Mouse (Mus musculus) lung, adult 2 months (tissue): ENCODE measurements around the gene Lrrc8c. TPM values are rescaled to one million over a fixed set of nuclear protein-coding genes. Genes with fewer than 3 reads are reported as not detected.

ENCODE experiments used
- DNase-seq: peaks from one replicate; pipeline ENCODE4 v3.0.0; 2022
- H3K4me1 ChIP-seq: fragments of 200-500 bp; 2 replicates; pipeline ENCODE4 v1.6.1; 2011; ENCODE audit warnings: low read length; ENCODE audit not compliant: control insufficient read depth, insufficient read depth
- H3K4me3 ChIP-seq: fragments of 200-500 bp; replicated peaks from 2 replicates; pipeline ENCODE3; 2011; ENCODE audit warnings: low read depth, mild to moderate bottlenecking, control low read depth, low read length; ENCODE audit errors: extremely low read depth
- CTCF ChIP-seq: fragments of 200-500 bp; IDR thresholded peaks from 2 replicates; pipeline ENCODE4 v1.5.1; 2011; ENCODE audit warnings: mild to moderate bottlenecking, low read length, control low read depth; ENCODE audit not compliant: insufficient read depth
- POLR2A ChIP-seq: fragments of 200-500 bp; IDR thresholded peaks from 2 replicates; pipeline ENCODE4 v1.6.1; 2011; ENCODE audit warnings: low read depth, mild to moderate bottlenecking, control low read depth, low read length, borderline replicate concordance; ENCODE audit errors: extremely low read depth
- WGBS: fragments of 180-500 bp; shearing (Covaris S2); methylation state at CpG from one replicate; pipeline ENCODE4 v1.1.7; 2018; 5-methylcytosine and 5-hydroxymethylcytosine counted together
- polyA plus RNA-seq: library from polyadenylated mRNA; depleted of rRNA; stranded (reverse); fragments of >200 nt; gene quantifications from 2 replicates; pipeline ENCODE4 v1.2.3, GENCODE M21; 2012

Gene Lrrc8c
- polyA plus RNA-seq, 1 experiment = 51.6 TPM

DNA sequence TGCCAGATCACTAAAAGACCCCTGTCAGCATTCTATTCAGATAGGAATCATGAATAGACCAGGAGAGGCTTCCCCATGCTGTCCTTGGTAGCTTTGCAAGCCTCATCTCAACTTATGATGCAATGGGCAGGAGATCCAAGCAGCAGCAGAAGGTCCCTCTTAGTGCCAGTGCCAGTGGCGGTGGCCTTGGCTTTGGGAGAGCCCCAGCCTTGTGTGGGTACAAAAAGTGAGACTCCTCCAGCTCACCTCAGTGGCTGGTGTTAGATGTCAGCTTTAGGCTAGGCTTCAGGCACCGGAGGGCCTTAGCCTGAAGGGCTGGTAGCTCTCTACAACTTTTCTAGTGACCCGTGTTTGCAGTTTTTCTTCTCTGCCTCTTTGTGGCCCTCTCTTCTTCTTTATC is 18.1 kb upstream of the Lrrc8c start:
- WGBS = 87% methylated on average over 3 of the region's 3 CpGs
- DNase-seq = no peak
- TF ChIP-seq CTCF = no peak
- Histone ChIP-seq H3K4me3 (no peak overlapping the region), H3K4me1 (no peaks in the 10 kb centered on the region)

DNA sequence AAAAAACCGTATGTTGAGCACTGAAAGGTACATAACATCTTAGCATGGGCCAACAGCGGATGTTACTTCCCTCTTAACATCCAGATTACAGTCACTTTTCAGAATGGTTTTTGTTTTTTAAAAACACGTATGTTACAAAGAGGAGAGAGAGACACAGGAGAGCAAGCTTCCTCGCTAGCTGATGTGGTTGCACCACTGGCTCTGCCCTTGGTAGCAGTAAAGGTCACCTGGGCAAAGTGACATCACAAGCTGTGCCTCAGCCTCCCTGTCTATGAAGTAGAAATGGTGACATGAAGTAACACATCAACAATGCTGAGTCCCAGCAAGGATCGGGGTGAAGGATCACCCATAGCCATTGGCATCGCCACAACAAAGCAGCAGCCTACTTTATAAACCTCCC is 10.4 kb upstream of the Lrrc8c start:
- Histone ChIP-seq H3K4me3 (no peak overlapping the region), H3K4me1 (no peaks in the 10 kb centered on the region)
- TF ChIP-seq POLR2A (no peak), CTCF (no peak)
- no peak for DNase-seq
- 91% methylated on average over 6 of the region's 6 CpGs for WGBS

GRCm38 (mm10) chr5:105512297-105512696 is 6.9 kb upstream of the Lrrc8c start:
- H3K4me3 ChIP-seq = no peak overlapping the region
- no peaks in the 10 kb centered on the region for H3K4me1 ChIP-seq
- TF ChIP-seq POLR2A = no peak
- 38% methylated on average over 4 of the region's 4 CpGs for WGBS
- DNase-seq = no peak

GRCm38 (mm10) chr5:105515532-105515931 is 3.7 kb upstream of the Lrrc8c start:
- TF ChIP-seq CTCF (no peak), POLR2A (no peak)
- 60% methylated on average over 6 of the region's 6 CpGs for whole genome bisulfite sequencing
- no peaks in the 10 kb centered on the region; the same call in 1 of the 2 replicates for H3K4me1 ChIP-seq
- H3K4me3 ChIP-seq = no peak overlapping the region
- DNase-seq = no peak

- no peak for TF ChIP-seq CTCF
- TF ChIP-seq POLR2A = no peak
- Histone ChIP-seq H3K4me1 (peaks cover 2% of the 10 kb centered on the region; the same call in 1 of the 2 replicates), H3K4me3 (no peak overlapping the region)
- DNase-seq = no peak
- WGBS = 53% methylated on average over 3 of the region's 3 CpGs
These were observed 2.9 kb upstream of the Lrrc8c start for GRCm38 (mm10) chr5:105516290-105516689.

DNA sequence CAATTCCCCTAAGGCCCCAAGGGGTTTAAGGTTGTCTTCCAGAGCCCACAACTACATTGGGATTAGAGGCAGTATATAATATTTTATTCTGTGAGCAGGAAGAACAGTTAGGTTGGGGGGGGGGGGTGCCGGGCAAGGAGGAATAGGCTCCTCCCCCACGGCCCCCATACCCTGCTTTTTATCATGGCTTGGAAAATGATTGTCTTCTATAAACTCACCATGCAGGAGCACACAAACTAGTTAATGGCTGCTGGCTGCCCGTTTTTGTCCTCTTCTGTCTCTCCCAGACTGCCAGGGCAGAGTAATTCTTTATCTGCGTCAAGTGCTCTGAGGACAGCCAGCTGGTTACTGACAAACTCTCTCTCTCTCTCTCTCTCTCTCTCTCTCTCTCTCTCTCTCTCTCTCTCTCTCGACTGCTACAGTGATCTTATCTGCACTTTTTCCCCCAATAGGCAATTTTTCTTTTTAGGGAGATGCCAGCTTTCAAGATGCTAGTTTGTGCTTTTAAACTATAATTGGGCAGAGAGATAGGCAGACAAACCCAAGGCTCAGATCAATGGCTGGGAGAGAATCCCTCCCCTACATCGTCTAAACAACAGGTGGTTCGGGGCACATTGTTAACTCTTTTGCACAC is 1.1 kb upstream of the Lrrc8c start:
- no peak for DNase-seq
- TF ChIP-seq POLR2A (no peak), CTCF (no peak)
- H3K4me1 ChIP-seq = peaks cover 4% of the 10 kb centered on the region
- H3K4me3 ChIP-seq = no peak overlapping the region
- 12% methylated on average over 7 of the region's 7 CpGs for WGBS

DNA sequence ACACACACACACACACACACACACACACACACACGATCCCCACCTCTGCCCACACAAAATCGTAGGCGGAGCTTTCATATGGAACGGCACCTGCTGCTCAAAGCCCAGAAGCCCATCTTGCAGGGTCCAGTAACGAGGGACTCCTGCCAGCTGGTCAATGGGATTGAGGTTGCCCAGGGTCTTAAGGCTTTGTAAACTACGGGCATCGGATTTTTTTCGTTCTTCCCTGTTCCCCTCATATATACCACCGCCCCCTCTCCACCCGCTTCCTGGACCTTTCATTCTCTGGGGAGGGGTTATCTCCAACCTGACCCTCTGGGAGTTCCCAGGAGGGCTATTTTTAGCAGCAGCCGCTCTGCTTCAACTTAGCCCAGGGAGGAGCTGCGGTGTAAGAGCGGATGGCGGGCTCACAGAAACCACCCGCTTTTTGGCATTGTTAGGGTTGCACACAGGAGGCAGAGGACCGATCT is 527 bp upstream of the Lrrc8c start:
- Histone ChIP-seq H3K4me1 (peaks cover 7% of the 10 kb centered on the region), H3K4me3 (peak overlapping the region; percentile 96)
- WGBS = 0% methylated on average over 16 of the region's 16 CpGs
- no peak for DNase-seq
- TF ChIP-seq POLR2A (no peak), CTCF (no peak)

GRCm38 (mm10) chr5:105519976-105520300 is 750 bp downstream of the Lrrc8c start:
- peaks cover 7% of the 10 kb centered on the region for H3K4me1 ChIP-seq
- H3K4me3 ChIP-seq = peak overlapping the region; percentile 81
- no peak for DNase-seq
- no peak for TF ChIP-seq POLR2A
- 8% methylated on average over 5 of the region's 5 CpGs for WGBS

DNA sequence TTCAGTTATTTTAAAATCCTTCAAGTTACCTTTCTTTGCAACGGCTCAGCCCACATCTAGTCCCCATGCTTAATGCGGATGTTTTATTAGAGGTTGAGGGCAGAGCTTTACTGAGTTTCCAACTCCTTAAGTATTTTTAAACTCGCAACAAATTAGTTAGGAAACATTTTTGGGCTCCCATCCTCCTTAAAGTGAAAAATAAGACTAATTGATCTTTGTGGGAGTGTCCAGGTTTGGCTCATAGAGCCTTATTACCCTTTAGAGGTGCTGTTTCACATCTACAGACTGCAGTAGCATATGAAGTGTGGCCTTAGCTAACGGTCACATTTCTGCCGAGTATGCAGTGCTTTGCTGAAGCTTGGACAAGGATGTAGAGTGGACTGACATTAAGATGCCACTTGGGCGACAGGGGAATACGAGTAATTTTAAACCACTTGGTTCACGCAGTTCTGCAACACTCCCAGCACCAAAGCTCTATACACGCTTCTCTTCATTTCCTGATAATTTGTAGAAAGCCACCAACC is 1.3 kb downstream of the Lrrc8c start:
- no peak for TF ChIP-seq CTCF
- no peak for TF ChIP-seq POLR2A
- H3K4me3 ChIP-seq = peak overlapping the region; percentile 81
- 30% methylated on average over 9 of the region's 9 CpGs for WGBS
- DNase-seq = no peak
- H3K4me1 ChIP-seq = peaks cover 7% of the 10 kb centered on the region

DNA sequence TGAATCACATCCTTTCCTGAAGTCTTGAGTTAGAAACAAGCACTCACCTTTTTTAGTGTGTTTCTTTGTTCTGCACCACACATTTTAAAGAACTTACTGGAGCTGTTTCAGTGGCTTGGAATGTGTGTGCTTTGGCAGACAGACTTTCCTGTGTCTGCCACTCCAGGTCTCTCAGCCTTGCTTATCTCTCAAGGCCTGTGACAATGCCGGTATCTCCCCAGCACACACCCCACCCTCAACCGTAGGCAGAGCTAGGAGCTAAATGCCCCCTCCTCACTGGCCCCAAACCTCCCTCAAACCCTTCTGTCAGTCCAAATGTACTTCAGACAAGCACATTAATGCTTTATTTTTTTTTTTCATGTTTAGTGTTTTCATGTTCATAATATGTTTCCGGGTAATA is 4.3 kb downstream of the Lrrc8c start:
- DNase-seq = peak; percentile 23
- 31% methylated on average over 3 of the region's 3 CpGs for WGBS
- no peak for TF ChIP-seq POLR2A
- TF ChIP-seq CTCF = no peak
- H3K4me1 ChIP-seq = peaks cover 13% of the 10 kb centered on the region
- H3K4me3 ChIP-seq = no peak overlapping the region
